In the genomic region with DNA sequence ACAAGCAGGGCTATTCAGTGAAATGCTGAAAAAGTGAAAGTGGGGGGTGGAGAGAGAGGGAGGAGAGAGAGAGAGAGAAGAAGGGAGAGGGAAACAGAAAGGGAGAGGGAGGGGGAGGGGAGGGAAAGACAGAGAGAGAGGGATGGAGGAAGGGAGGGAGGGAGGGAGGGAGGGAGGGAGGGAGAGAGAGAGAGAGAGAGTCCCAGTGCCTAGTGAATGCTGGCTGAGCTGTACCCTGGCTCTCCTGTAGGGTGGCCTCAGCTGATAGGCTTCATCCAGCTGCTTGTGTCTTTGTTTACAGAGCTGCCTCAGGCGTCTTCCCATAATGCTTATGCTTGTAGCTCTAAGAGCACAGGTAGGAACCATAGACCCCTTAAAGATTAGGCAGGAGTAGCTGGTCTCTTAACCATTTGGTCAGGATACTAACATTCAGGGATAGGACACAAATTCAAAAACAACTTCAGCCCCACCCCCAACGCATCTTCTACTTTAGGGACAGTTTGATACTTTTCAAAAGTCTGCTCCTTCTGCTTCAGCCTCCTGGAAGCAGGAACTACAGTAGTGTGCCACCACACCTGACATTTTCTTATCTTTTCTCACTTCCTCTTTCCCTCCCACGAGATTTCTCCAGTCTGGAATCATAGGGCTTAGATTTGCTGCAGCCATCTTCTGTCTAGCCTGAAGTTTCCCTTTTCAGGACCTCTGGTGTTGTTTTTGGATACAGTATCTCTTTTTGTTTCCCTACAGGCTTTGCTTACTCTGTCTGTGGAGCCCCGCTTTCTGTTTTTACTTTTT, we compare ENCODE assay signal across 13 mouse cellular contexts. TPM values are rescaled to one million over a fixed set of nuclear protein-coding genes. Genes with fewer than 3 reads are reported as not detected.
DNase-seq lines count a peak whose midpoint lies in the region; ATAC-seq and TF ChIP-seq lines count a peak whose summit lies in the region.
"Had no signal": no experiment of that assay in that cellular context is flagged by ENCODE, and none has a peak within 500 bp of the region (broad histone marks: within the 10 kb centered on the region; RNA-seq: fewer than 3 reads in every experiment).

No protein-coding gene starts in this region.

- TF ChIP-seq EP300 in MEL (IDR thresholded peaks at IDR 0.05; ENCODE audit: low read depth in 1 of 2, low read length in 2 of 2) = no peak; a peak in 1 of 4 replicates

- H3K4me1 ChIP-seq in forebrain, postnatal 0 days (ENCODE audit: insufficient read depth) = no peaks in the 10 kb centered on the region
- H3K4me1 ChIP-seq in forebrain, embryonic 11.5 days (replicated peaks; ENCODE audit: control insufficient read depth, insufficient read depth, low read length) = no peaks in the 10 kb centered on the region
- H3K4me1 ChIP-seq in lung, embryonic 14.5 days (ENCODE audit: insufficient read depth) = no peaks in the 10 kb centered on the region
- H3K4me1 ChIP-seq in MEL (ENCODE audit: control insufficient read depth in 1 of 2, insufficient read depth in 2 of 2, low read length in 2 of 2) = no peaks in the 10 kb centered on the region

- no peak overlapping the region for H3K4me3 ChIP-seq in forebrain, postnatal 0 days (ENCODE audit: low read depth, low read length)
- H3K4me3 ChIP-seq in forebrain, embryonic 11.5 days (ENCODE audit: low read depth, low read length) = no peak overlapping the region
- H3K4me3 ChIP-seq in lung, embryonic 14.5 days (ENCODE audit: low read depth, low read length) = no peak overlapping the region
- H3K4me3 ChIP-seq in MEL (ENCODE audit: control insufficient read depth in 1 of 2, insufficient read depth in 1 of 2, low read depth in 2 of 2, low read length in 2 of 2) = no peak overlapping the region
- H3K4me3 ChIP-seq: embryonic facial prominence, embryonic 12.5 days had no signal

- H3K36me3 ChIP-seq in forebrain, postnatal 0 days (ENCODE audit: insufficient read depth) = no peaks in the 10 kb centered on the region
- H3K36me3 ChIP-seq in forebrain, embryonic 11.5 days (ENCODE audit: control insufficient read depth, insufficient read depth, low read length) = no peaks in the 10 kb centered on the region
- H3K36me3 ChIP-seq in lung, embryonic 14.5 days (ENCODE audit: insufficient read depth) = no peaks in the 10 kb centered on the region
- no peaks in the 10 kb centered on the region; a peak in 1 of 4 replicates for H3K36me3 ChIP-seq in MEL (ENCODE audit: control insufficient read depth in 1 of 2, insufficient read depth in 2 of 2, low read length in 2 of 2)
- H3K36me3 ChIP-seq: embryonic facial prominence, embryonic 12.5 days had no signal

- H3K27me3 ChIP-seq in forebrain, postnatal 0 days (ENCODE audit: insufficient read depth, low read length) = no peaks in the 10 kb centered on the region
- H3K27me3 ChIP-seq in forebrain, embryonic 11.5 days (ENCODE audit: control insufficient read depth, insufficient read depth, low read length) = no peaks in the 10 kb centered on the region
- no peaks in the 10 kb centered on the region for H3K27me3 ChIP-seq in lung, embryonic 14.5 days (ENCODE audit: insufficient read depth, low read length)
- no peaks in the 10 kb centered on the region; a peak in 1 of 4 replicates for H3K27me3 ChIP-seq in MEL (ENCODE audit: control insufficient read depth in 1 of 2, insufficient read depth in 2 of 2, low read length in 2 of 2)

- WGBS in forebrain, postnatal 0 days = 53% methylated on average over 4 of the region's 4 CpGs
- 61% methylated on average over 4 of the region's 4 CpGs for WGBS in forebrain, embryonic 11.5 days
- WGBS in lung, embryonic 14.5 days = 32% methylated on average over 4 of the region's 4 CpGs

- 0 out of 2 replicates have a peak, but pooled peaks have one; percentile 7 for TF ChIP-seq CTCF in forebrain, postnatal 0 days (IDR thresholded peaks at IDR 0.05; ENCODE audit: low read depth)
- TF ChIP-seq CTCF in lung, embryonic 14.5 days (IDR thresholded peaks at IDR 0.05; ENCODE audit: low read depth) = peak; percentile 33
- TF ChIP-seq CTCF in MEL (IDR thresholded peaks at IDR 0.05 in 2 of 3, conservative IDR thresholded peaks at IDR 0.05 in 1 of 3; ENCODE audit: control insufficient read depth in 1 of 3, insufficient read depth in 1 of 3, low read depth in 2 of 3, low read length in 3 of 3, poor library complexity in 1 of 3, severe bottlenecking in 1 of 3) = no peak

- no peaks in the 10 kb centered on the region for H3K79me2 ChIP-seq in MEL (ENCODE audit: control insufficient read depth, insufficient read depth, low read length, poor library complexity)

- DNase-seq in forebrain, postnatal 0 days = no peak
- DNase-seq in forebrain, embryonic 11.5 days (ENCODE audit: low spot score) = no peak
- DNase-seq in lung, embryonic 14.5 days = no peak
- no peak for DNase-seq in lung, postnatal 10 days
- peak; percentile 48 for DNase-seq in MEL (ENCODE audit: low read depth, low spot score)
- DNase-seq in naive thymus-derived CD4-positive, alpha-beta T cell, adult 2 months (ENCODE audit: low read depth) = peak; percentile 56
- DNase-seq in frontal cortex, postnatal 10 days (ENCODE audit: low spot score in 2 of 2) = no peak
- DNase-seq: heart, postnatal 36 days; kidney, postnatal 10 days; lung, postnatal 4 days had no signal

- H3K9me3 ChIP-seq in forebrain, postnatal 0 days (ENCODE audit: low read length) = no peaks in the 10 kb centered on the region
- H3K9me3 ChIP-seq in forebrain, embryonic 11.5 days (ENCODE audit: control insufficient read depth, low read length) = no peaks in the 10 kb centered on the region
- H3K9me3 ChIP-seq in lung, embryonic 14.5 days (ENCODE audit: low read depth, low read length) = no peaks in the 10 kb centered on the region
- H3K9me3 ChIP-seq in MEL (replicated peaks; ENCODE audit: insufficient read depth, low read length) = no peaks in the 10 kb centered on the region
- H3K9me3 ChIP-seq: embryonic facial prominence, embryonic 12.5 days had no signal

- no peak overlapping the region for H3K9ac ChIP-seq in forebrain, postnatal 0 days
- no peak overlapping the region for H3K9ac ChIP-seq in forebrain, embryonic 11.5 days (ENCODE audit: low read length)
- no peak overlapping the region for H3K9ac ChIP-seq in lung, embryonic 14.5 days
- no peak overlapping the region for H3K9ac ChIP-seq in MEL (ENCODE audit: control insufficient read depth, low read depth, low read length, poor library complexity, severe bottlenecking)
- H3K9ac ChIP-seq: embryonic facial prominence, embryonic 12.5 days had no signal

- H3K4me2 ChIP-seq in forebrain, postnatal 0 days (ENCODE audit: low read depth) = no peak overlapping the region
- no peak overlapping the region for H3K4me2 ChIP-seq in forebrain, embryonic 11.5 days (ENCODE audit: low read depth, low read length, severe bottlenecking)
- H3K4me2 ChIP-seq in lung, embryonic 14.5 days = no peak overlapping the region
- H3K4me2 ChIP-seq: embryonic facial prominence, embryonic 12.5 days had no signal

- no peak for TF ChIP-seq POLR2A in MEL (IDR thresholded peaks at IDR 0.05; ENCODE audit: control insufficient read depth in 1 of 2, insufficient read depth in 1 of 2, low read depth in 1 of 2, low read length in 2 of 2, poor library complexity in 1 of 2)

- no peak for TF ChIP-seq RAD21 in MEL (IDR thresholded peaks at IDR 0.05; ENCODE audit: low read depth, low read length)

- H3K27ac ChIP-seq in forebrain, postnatal 0 days (ENCODE audit: low read depth, low read length) = no peak overlapping the region
- H3K27ac ChIP-seq in forebrain, embryonic 11.5 days (ENCODE audit: low read depth, low read length) = no peak overlapping the region
- no peak overlapping the region for H3K27ac ChIP-seq in lung, embryonic 14.5 days (ENCODE audit: low read depth)
- no peak overlapping the region for H3K27ac ChIP-seq in MEL (ENCODE audit: control insufficient read depth, low read depth, low read length)
- H3K27ac ChIP-seq: embryonic facial prominence, embryonic 12.5 days had no signal

- ATAC-seq in forebrain, postnatal 0 days = peak; percentile 55; the same call in 1 of the 2 replicates
- ATAC-seq in forebrain, embryonic 11.5 days (replicated peaks; ENCODE audit: low FRiP score) = no peak
- ATAC-seq in lung, embryonic 14.5 days (ENCODE audit: insufficient read depth) = peak; percentile 45; the same call in 1 of the 2 replicates
- no peak for ATAC-seq in megakaryocyte, adult 5-6 weeks (ENCODE audit: poor library complexity, severe bottlenecking)

RNA-seq across cellular contexts. Expression of gene Socs1, which starts 14.6 kb away (rescaled TPM):
- 1.5 and 4.0 TPM in 2 replicates for total RNA-seq in forebrain, postnatal 0 days (2014; rRNA removed)
- polyA plus RNA-seq in forebrain, postnatal 0 days (2015; fragmentation: Nextera tagmentation; extraction: Ambion mirVana) = 2.6 and 2.7 TPM in 2 replicates
- polyA plus RNA-seq in forebrain, embryonic 11.5 days (2014; fragmentation: Nextera tagmentation; extraction: Ambion mirVana) = 3.0 and 3.2 TPM in 2 replicates
- 9.1 and 9.3 TPM in 2 replicates for polyA plus RNA-seq in lung, embryonic 14.5 days (2014; fragmentation: Nextera tagmentation; extraction: Ambion mirVana)
- total RNA-seq in MEL (2012; rRNA removed) = 0.07 and 0.12 TPM in 2 replicates
- polyA plus RNA-seq in MEL (2012; ENCODE audit: insufficient read depth in 1 of 2, insufficient read length in 2 of 2, low read depth in 1 of 2, low replicate concordance in 2 of 2, missing spikeins in 1 of 2) = under 1 TPM in 1 of 2 experiments, not detected in 1; 0.36 TPM
- 0.54 and 0.59 TPM in 2 replicates for total RNA-seq in megakaryocyte, adult 5-6 weeks (2015)
- total RNA-seq in megakaryocyte, adult 5-6 weeks (2017) = 0.73 and 1.7 TPM in 2 replicates

RNA-seq across cellular contexts. Expression of gene Tnp2, which starts 17.7 kb away (rescaled TPM):
- total RNA-seq in forebrain, postnatal 0 days (2014; rRNA removed) = not detected in 2 replicates
- not detected in 2 replicates for polyA plus RNA-seq in forebrain, postnatal 0 days (2015; fragmentation: Nextera tagmentation; extraction: Ambion mirVana)
- polyA plus RNA-seq in forebrain, embryonic 11.5 days (2014; fragmentation: Nextera tagmentation; extraction: Ambion mirVana) = not detected in 2 replicates
- not detected in 2 replicates for polyA plus RNA-seq in lung, embryonic 14.5 days (2014; fragmentation: Nextera tagmentation; extraction: Ambion mirVana)
- total RNA-seq in MEL (2012; rRNA removed) = not detected in 2 replicates
- not detected for polyA plus RNA-seq in MEL (2012; ENCODE audit: insufficient read depth in 1 of 2, insufficient read length in 2 of 2, low read depth in 1 of 2, low replicate concordance in 2 of 2, missing spikeins in 1 of 2)
- total RNA-seq in megakaryocyte, adult 5-6 weeks (2015) = not detected in 2 replicates
- total RNA-seq in megakaryocyte, adult 5-6 weeks (2017) = not detected in 2 replicates
- total RNA-seq: heart, postnatal 36 days; left cerebral cortex, adult 8-10 months had no signal
- polyA plus RNA-seq: embryonic facial prominence, embryonic 12.5 days had no signal

RNA-seq across cellular contexts. Expression of gene Prm3, which starts 20.0 kb away (rescaled TPM):
- total RNA-seq in forebrain, postnatal 0 days (2014; rRNA removed) = not detected in 2 replicates
- not detected in 2 replicates for polyA plus RNA-seq in forebrain, postnatal 0 days (2015; fragmentation: Nextera tagmentation; extraction: Ambion mirVana)
- not detected in 2 replicates for polyA plus RNA-seq in forebrain, embryonic 11.5 days (2014; fragmentation: Nextera tagmentation; extraction: Ambion mirVana)
- not detected in 2 replicates for polyA plus RNA-seq in lung, embryonic 14.5 days (2014; fragmentation: Nextera tagmentation; extraction: Ambion mirVana)
- not detected in 2 replicates for total RNA-seq in MEL (2012; rRNA removed)
- not detected for polyA plus RNA-seq in MEL (2012; ENCODE audit: insufficient read depth in 1 of 2, insufficient read length in 2 of 2, low read depth in 1 of 2, low replicate concordance in 2 of 2, missing spikeins in 1 of 2)
- not detected in 2 replicates for total RNA-seq in megakaryocyte, adult 5-6 weeks (2015)
- not detected in 2 replicates for total RNA-seq in megakaryocyte, adult 5-6 weeks (2017)
- total RNA-seq: heart, postnatal 36 days; left cerebral cortex, adult 8-10 months had no signal
- polyA plus RNA-seq: embryonic facial prominence, embryonic 12.5 days had no signal

RNA-seq across cellular contexts. Expression of gene Prm2, which starts 25.2 kb away (rescaled TPM):
- not detected in 2 replicates for total RNA-seq in forebrain, postnatal 0 days (2014; rRNA removed)
- not detected in 2 replicates for polyA plus RNA-seq in forebrain, postnatal 0 days (2015; fragmentation: Nextera tagmentation; extraction: Ambion mirVana)
- polyA plus RNA-seq in forebrain, embryonic 11.5 days (2014; fragmentation: Nextera tagmentation; extraction: Ambion mirVana) = not detected in 2 replicates
- polyA plus RNA-seq in lung, embryonic 14.5 days (2014; fragmentation: Nextera tagmentation; extraction: Ambion mirVana) = not detected in 2 replicates
- total RNA-seq in MEL (2012; rRNA removed) = not detected in 2 replicates
- not detected for polyA plus RNA-seq in MEL (2012; ENCODE audit: insufficient read depth in 1 of 2, insufficient read length in 2 of 2, low read depth in 1 of 2, low replicate concordance in 2 of 2, missing spikeins in 1 of 2)
- total RNA-seq in megakaryocyte, adult 5-6 weeks (2015) = not detected in 2 replicates
- total RNA-seq in megakaryocyte, adult 5-6 weeks (2017) = not detected in 2 replicates
- total RNA-seq: heart, postnatal 36 days; left cerebral cortex, adult 8-10 months had no signal
- polyA plus RNA-seq: embryonic facial prominence, embryonic 12.5 days had no signal

RNA-seq across cellular contexts. Expression of gene Prm1, which starts 34.9 kb away (rescaled TPM):
- total RNA-seq in forebrain, postnatal 0 days (2014; rRNA removed) = not detected in 2 replicates
- polyA plus RNA-seq in forebrain, postnatal 0 days (2015; fragmentation: Nextera tagmentation; extraction: Ambion mirVana) = not detected in 2 replicates
- not detected in 2 replicates for polyA plus RNA-seq in forebrain, embryonic 11.5 days (2014; fragmentation: Nextera tagmentation; extraction: Ambion mirVana)
- polyA plus RNA-seq in lung, embryonic 14.5 days (2014; fragmentation: Nextera tagmentation; extraction: Ambion mirVana) = not detected in 2 replicates
- not detected in 2 replicates for total RNA-seq in MEL (2012; rRNA removed)
- not detected for polyA plus RNA-seq in MEL (2012; ENCODE audit: insufficient read depth in 1 of 2, insufficient read length in 2 of 2, low read depth in 1 of 2, low replicate concordance in 2 of 2, missing spikeins in 1 of 2)
- total RNA-seq in megakaryocyte, adult 5-6 weeks (2015) = not detected in 2 replicates
- total RNA-seq in megakaryocyte, adult 5-6 weeks (2017) = not detected in 2 replicates
- total RNA-seq: heart, postnatal 36 days; left cerebral cortex, adult 8-10 months had no signal
- polyA plus RNA-seq: embryonic facial prominence, embryonic 12.5 days had no signal

Comparison
In these comparisons a context has a peak if more than half of its experiments do, and no peak if none do; other contexts are left out.
1. ATAC-seq: peak in forebrain, postnatal 0 days (single experiment) and lung, embryonic 14.5 days (single experiment); none in forebrain, embryonic 11.5 days (single experiment) and megakaryocyte, adult 5-6 weeks (single experiment).
2. DNase-seq: peak in MEL (single experiment) and naive thymus-derived CD4-positive, alpha-beta T cell, adult 2 months (single experiment); none in forebrain, postnatal 0 days (single experiment), forebrain, embryonic 11.5 days (single experiment), lung, embryonic 14.5 days (single experiment), lung, postnatal 10 days (single experiment) and frontal cortex, postnatal 10 days (0 of 2).
3. CTCF ChIP-seq: peak in forebrain, postnatal 0 days (single experiment) and lung, embryonic 14.5 days (single experiment); none in MEL (0 of 3).